Comparison of ENCODE assay signal across 13 mouse cellular contexts in the genomic region with DNA sequence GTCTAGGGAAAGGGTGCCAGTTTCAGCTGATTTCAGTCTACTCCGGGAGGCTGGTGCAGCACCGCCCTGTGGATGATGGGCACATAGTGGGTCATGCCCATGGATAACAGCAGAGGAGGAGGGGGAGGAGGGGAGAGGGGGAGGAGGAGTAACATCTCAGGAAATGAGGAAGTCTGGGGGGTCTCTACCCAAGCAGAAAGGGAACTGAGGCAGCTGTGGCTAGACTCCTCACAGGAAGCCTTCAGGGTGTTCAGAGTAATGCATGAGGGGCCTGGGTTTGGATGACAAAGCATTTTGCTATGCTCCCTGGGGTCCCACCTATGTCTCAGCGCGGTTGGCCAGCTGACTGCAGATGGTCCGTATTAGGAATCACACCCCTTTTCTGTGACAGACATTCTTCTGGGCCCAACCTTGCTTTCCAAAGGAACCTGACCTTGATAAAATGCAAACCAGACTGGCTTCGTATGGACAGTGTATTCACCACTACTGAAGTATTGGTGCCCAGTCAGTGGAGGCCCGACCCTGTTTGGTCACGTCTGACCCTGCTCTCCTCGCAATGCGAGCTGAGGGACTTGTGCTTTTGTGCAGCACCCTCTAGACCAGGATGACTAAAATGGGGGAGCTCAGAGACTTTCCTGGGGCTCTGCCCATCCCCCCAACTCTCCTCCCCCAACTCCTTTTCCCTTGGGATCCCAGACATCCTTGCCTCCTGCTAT.
DNase-seq lines count a peak whose midpoint lies in the region; ATAC-seq and TF ChIP-seq lines count a peak whose summit lies in the region.
"Had no signal": no experiment of that assay in that cellular context is flagged by ENCODE, and none has a peak within 500 bp of the region (broad histone marks: within the 10 kb centered on the region; RNA-seq: fewer than 3 reads in every experiment).

No protein-coding gene starts in this region.

- no peak for DNase-seq in hindbrain, embryonic 14.5 days (ENCODE audit: low spot score)
- no peak for DNase-seq in lung, postnatal 0 days (ENCODE audit: low spot score)
- no peak for DNase-seq in lung, postnatal 14 days
- no peak for DNase-seq in frontal cortex, postnatal 36 days (ENCODE audit: low spot score in 2 of 2)
- DNase-seq: adrenal gland, postnatal 10 days; gastrocnemius, postnatal 25 days had no signal

- H3K4me1 ChIP-seq in hindbrain, embryonic 13.5 days (replicated peaks) = no peaks in the 10 kb centered on the region; the same call in 1 of the 2 replicates
- H3K4me1 ChIP-seq in hindbrain, embryonic 14.5 days (replicated peaks; ENCODE audit: control insufficient read depth, insufficient read depth, low read length) = no peaks in the 10 kb centered on the region
- no peaks in the 10 kb centered on the region for H3K4me1 ChIP-seq in lung, postnatal 0 days (ENCODE audit: insufficient read depth, low read depth, low read length)
- peaks cover 15% of the 10 kb centered on the region for H3K4me1 ChIP-seq in heart, embryonic 15.5 days (replicated peaks)
- peaks cover 17% of the 10 kb centered on the region for H3K4me1 ChIP-seq in olfactory bulb, adult 2 months (ENCODE audit: control insufficient read depth, insufficient read depth, low read length)

- TF ChIP-seq POLR2A in olfactory bulb, adult 2 months (IDR thresholded peaks at IDR 0.05; ENCODE audit: insufficient read depth, low read depth, low read length) = 0 out of 2 replicates have a peak, but pooled peaks have one; percentile 19

- H3K36me3 ChIP-seq in hindbrain, embryonic 13.5 days = no peaks in the 10 kb centered on the region
- H3K36me3 ChIP-seq in hindbrain, embryonic 14.5 days (replicated peaks; ENCODE audit: control insufficient read depth, insufficient read depth) = no peaks in the 10 kb centered on the region
- no peaks in the 10 kb centered on the region for H3K36me3 ChIP-seq in lung, postnatal 0 days (ENCODE audit: insufficient read depth, low read length)
- H3K36me3 ChIP-seq in heart, embryonic 15.5 days = no peaks in the 10 kb centered on the region

- no peak overlapping the region for H3K27ac ChIP-seq in hindbrain, embryonic 13.5 days
- no peak overlapping the region for H3K27ac ChIP-seq in hindbrain, embryonic 14.5 days
- H3K27ac ChIP-seq in lung, postnatal 0 days (ENCODE audit: low read length) = no peak overlapping the region
- H3K27ac ChIP-seq in heart, embryonic 15.5 days = peak overlapping the region; percentile 56
- H3K27ac ChIP-seq in olfactory bulb, adult 2 months (ENCODE audit: insufficient read depth, low read depth, low read length) = peak overlapping the region; percentile 77

- 83% methylated on average over 10 of the region's 10 CpGs for WGBS in hindbrain, embryonic 13.5 days
- WGBS in hindbrain, embryonic 14.5 days = 82% methylated on average over 10 of the region's 10 CpGs
- 65% methylated on average over 10 of the region's 10 CpGs for WGBS in lung, postnatal 0 days
- WGBS in heart, embryonic 15.5 days = 53% methylated on average over 10 of the region's 10 CpGs
- WGBS in olfactory bulb, adult 2 months = 62% methylated on average over 10 of the region's 10 CpGs

- no peaks in the 10 kb centered on the region for H3K27me3 ChIP-seq in hindbrain, embryonic 13.5 days
- H3K27me3 ChIP-seq in hindbrain, embryonic 14.5 days (ENCODE audit: control insufficient read depth, insufficient read depth, low read length) = no peaks in the 10 kb centered on the region
- H3K27me3 ChIP-seq in lung, postnatal 0 days (replicated peaks; ENCODE audit: insufficient read depth, low read length) = no peaks in the 10 kb centered on the region
- H3K27me3 ChIP-seq in heart, embryonic 15.5 days = no peaks in the 10 kb centered on the region
- H3K27me3 ChIP-seq: CH12.LX, Patski had no signal

- H3K4me2 ChIP-seq in hindbrain, embryonic 13.5 days = no peak overlapping the region
- no peak overlapping the region for H3K4me2 ChIP-seq in hindbrain, embryonic 14.5 days (replicated peaks)
- no peak overlapping the region for H3K4me2 ChIP-seq in lung, postnatal 0 days (replicated peaks; ENCODE audit: low read depth, low read length)
- H3K4me2 ChIP-seq in heart, embryonic 15.5 days = peak overlapping the region; percentile 32; the same call in 1 of the 2 replicates

- no peak for TF ChIP-seq EP300 in lung, postnatal 0 days (IDR thresholded peaks at IDR 0.05)

- peak; percentile 39; the same call in 1 of the 2 replicates for ATAC-seq in hindbrain, embryonic 13.5 days (ENCODE audit: low FRiP score)
- no peak for ATAC-seq in hindbrain, embryonic 14.5 days (ENCODE audit: low FRiP score)
- peak; percentile 21; the same call in 1 of the 2 replicates for ATAC-seq in lung, postnatal 0 days
- ATAC-seq in heart, embryonic 15.5 days (replicated peaks; ENCODE audit: insufficient number of reproducible peaks, insufficient read depth, low FRiP score, low read depth) = peak; percentile 58
- ATAC-seq: inflammation-experienced regulatory T-cells, adult 6 months; midbrain, embryonic 16.5 days; Patski had no signal

- H3K9ac ChIP-seq in hindbrain, embryonic 13.5 days = no peak overlapping the region
- H3K9ac ChIP-seq in hindbrain, embryonic 14.5 days = no peak overlapping the region
- no peak overlapping the region for H3K9ac ChIP-seq in lung, postnatal 0 days (replicated peaks; ENCODE audit: low read depth)
- no peak overlapping the region for H3K9ac ChIP-seq in heart, embryonic 15.5 days

- no peak for TF ChIP-seq CTCF in lung, postnatal 0 days (IDR thresholded peaks at IDR 0.05)
- no peak for TF ChIP-seq CTCF in olfactory bulb, adult 2 months (IDR thresholded peaks at IDR 0.05; ENCODE audit: insufficient read depth, low read depth, low read length)

- no peak overlapping the region for H3K4me3 ChIP-seq in hindbrain, embryonic 13.5 days
- no peak overlapping the region for H3K4me3 ChIP-seq in hindbrain, embryonic 14.5 days (replicated peaks; ENCODE audit: low read length)
- no peak overlapping the region for H3K4me3 ChIP-seq in lung, postnatal 0 days (ENCODE audit: low read depth, low read length)
- H3K4me3 ChIP-seq in heart, embryonic 15.5 days = no peak overlapping the region
- no peak overlapping the region for H3K4me3 ChIP-seq in olfactory bulb, adult 2 months (ENCODE audit: insufficient read depth, low read depth, low read length)

- no peaks in the 10 kb centered on the region for H3K9me3 ChIP-seq in hindbrain, embryonic 13.5 days
- 0 out of 2 replicates have a peak, but pooled peaks cover 4% of the 10 kb centered on the region for H3K9me3 ChIP-seq in hindbrain, embryonic 14.5 days (ENCODE audit: control insufficient read depth, low read length)
- H3K9me3 ChIP-seq in lung, postnatal 0 days (ENCODE audit: low read length) = no peaks in the 10 kb centered on the region
- no peaks in the 10 kb centered on the region for H3K9me3 ChIP-seq in heart, embryonic 15.5 days (replicated peaks)

Comparison
In these comparisons a context has a peak if more than half of its experiments do, and no peak if none do; other contexts are left out.
1. H3K27ac ChIP-seq: peak in heart, embryonic 15.5 days (single experiment) and olfactory bulb, adult 2 months (single experiment); none in hindbrain, embryonic 13.5 days (single experiment), hindbrain, embryonic 14.5 days (single experiment) and lung, postnatal 0 days (single experiment).